Mouse (Mus musculus) G1E (cell line): ENCODE measurements at regions not wholly inside any gene's neighbourhood (a gene's known extent, or its start where the extent isn't known, plus 50 kb on each side); places are given as distances from the start of the nearest gene placed in this dataset.

Source experiments
- CTCF ChIP-seq: IDR thresholded peaks from 2 replicates; pipeline ENCODE4 v1.5.1; 2012; ENCODE audit warnings: low read depth, low read length, inconsistent platforms, mixed read lengths
- GATA1 ChIP-seq: IDR thresholded peaks from 2 replicates; pipeline ENCODE4 v1.6.1; 2012; ENCODE audit warnings: borderline replicate concordance, low read length, inconsistent platforms, mixed read lengths
- GATA2 ChIP-seq: IDR thresholded peaks from 2 replicates; pipeline ENCODE4 v1.6.1; 2012; ENCODE audit warnings: low read depth, low read length, inconsistent platforms, borderline replicate concordance
- POLR2AphosphoS5 ChIP-seq: IDR thresholded peaks from 2 replicates; pipeline ENCODE4 v1.6.1; 2012; ENCODE audit warnings: low read depth, low read length, inconsistent platforms; ENCODE audit not compliant: insufficient replicate concordance
- TAL1 ChIP-seq: conservative IDR thresholded peaks from 2 replicates; pipeline ENCODE4 v1.6.1; 2012; ENCODE audit warnings: low read depth, low read length, inconsistent platforms, mixed read lengths

DNA sequence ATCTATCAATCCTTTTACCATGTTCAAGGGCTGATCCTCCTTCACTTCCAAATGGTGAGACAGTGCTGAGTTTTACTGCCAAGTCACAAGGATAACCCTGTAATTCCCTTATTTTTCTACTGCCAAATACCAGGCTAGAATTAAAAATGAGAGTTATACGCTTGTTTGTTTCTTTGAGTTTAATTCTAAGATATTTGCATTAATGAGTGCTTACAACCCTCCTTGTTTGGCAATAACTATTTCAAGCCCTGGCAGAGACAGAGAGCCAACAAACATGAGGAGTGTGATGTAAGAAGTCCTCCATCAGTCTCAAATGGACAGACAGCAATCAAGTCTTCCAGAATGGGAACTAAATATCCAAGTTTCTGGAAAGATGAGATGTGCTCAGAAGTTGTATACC, 321.9 kb downstream of the Fat4 start:
- TF ChIP-seq GATA1, result no peak
- TF ChIP-seq GATA2, result no peak
- no peak for TF ChIP-seq CTCF
- TF ChIP-seq TAL1, result no peak
- no peak for TF ChIP-seq POLR2AphosphoS5
